Mouse (Mus musculus): ENCODE measurements around the gene Ago3. TPM values are rescaled to one million over a fixed set of nuclear protein-coding genes. Genes with fewer than 3 reads are reported as not detected.

Gene Ago3
- 10 to 100 TPM in 1 of 2 experiments, 1 to 10 TPM in 1; 6.1 to 12.7 TPM for total RNA-seq (2023)

DNA sequence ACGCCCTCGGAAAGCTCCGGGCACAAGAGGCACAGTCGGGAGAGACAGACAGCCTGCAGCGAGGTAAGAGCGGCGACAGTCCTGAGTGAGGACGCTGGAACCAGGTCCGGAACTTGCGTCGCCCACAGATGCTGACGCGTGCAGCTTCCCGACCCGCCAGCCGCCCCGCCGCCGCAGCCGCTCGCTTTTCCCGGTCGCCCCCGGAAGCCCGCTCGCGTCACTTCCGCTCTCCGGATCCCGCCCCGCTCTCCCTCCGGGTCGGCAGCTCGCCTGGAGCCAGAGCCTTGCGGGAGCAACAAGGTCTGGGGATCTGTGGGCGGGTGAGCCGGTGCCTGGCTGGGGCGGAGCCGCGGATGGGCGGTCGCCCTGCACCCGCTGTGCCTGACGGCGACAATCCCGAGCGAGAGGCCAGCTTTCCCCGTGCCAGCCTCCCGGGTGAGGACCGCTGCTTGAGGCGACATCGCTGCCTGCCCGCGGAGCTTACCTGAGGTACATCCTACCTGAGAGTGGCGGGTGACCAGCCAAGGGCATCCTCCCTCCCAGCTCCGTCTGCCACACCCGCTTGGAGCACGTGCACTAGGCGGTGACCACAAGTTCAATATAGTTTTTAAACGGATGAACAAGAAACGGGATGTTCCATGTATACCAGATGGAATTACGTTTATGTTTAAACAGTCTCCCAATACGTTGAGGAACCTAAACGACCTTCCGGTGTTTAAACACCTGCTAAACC lies at the start of gene Ago3:
TSS of gene Ago3 (minus strand) at position 210 of the 733 bp plus-strand sequence.

DNA sequence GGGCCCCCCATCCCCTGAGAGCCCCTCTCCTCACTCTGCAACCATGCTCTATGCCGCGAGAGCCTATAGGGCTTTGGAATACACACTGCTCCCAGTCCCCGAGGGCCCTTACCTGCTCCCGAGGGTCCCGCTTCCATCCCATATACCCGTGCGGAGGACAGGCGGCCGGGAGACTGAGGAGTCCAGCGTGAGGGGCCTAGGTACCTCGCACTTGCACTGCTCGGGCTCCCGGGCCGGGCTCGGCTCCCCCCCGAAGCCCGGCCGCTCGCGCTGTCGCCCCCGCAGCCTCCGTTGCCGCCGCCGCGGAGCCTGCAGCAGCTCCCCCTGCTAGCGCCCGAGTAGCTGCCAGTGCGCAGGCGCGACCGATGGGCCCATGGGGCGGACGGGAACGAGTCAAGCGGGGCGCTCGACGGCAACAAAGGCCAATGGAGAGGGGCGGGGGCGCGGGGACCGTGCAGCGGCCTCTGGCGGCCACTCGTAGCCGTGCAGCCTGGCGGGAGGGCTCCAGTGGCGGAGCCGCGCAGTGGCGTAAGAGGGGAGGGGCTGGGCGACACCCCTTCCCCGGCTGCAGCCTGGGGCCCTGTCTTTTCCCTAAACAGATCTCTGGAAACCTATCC lies 39.0 kb upstream of the Ago3 start, which contains the start of gene Ago1:
TSS of gene Ago1 (minus strand) at position 299 of the 617 bp plus-strand sequence.

GRCm38 (mm10) chr4:126325281-126325861 lies 104.0 kb downstream of the Ago3 start, which contains the start of gene Tekt2:
Gene Tekt2, minus strand, starts transcription at chr4:126325688.

GRCm38 (mm10) chr4:126321111-126321853 lies 108.1 kb downstream of the Ago3 start, which contains the start of gene Adprhl2:
Gene Adprhl2, minus strand, starts transcription at chr4:126321703.

GRCm38 (mm10) chr4:126286492-126286891 lies 142.9 kb downstream of the Ago3 start, which contains the start of gene Col8a2:
Gene Col8a2, plus strand, starts transcription at chr4:126286793.

Other genes with a start within 250 kb of the Ago3 start
- 100 to 1,000 TPM; 223 to 234 TPM for gene Thrap3, start 226.8 kb downstream of the Ago3 start, total RNA-seq (2023)
- 100 to 1,000 TPM in 1 of 2 experiments, 10 to 100 TPM in 1; 93.0 to 105 TPM for gene Map7d1, start 173.2 kb downstream of the Ago3 start, total RNA-seq (2023)
- gene Trappc3, start 167.2 kb downstream of the Ago3 start, total RNA-seq (2023): 10 to 100 TPM; 31.3 to 33.9 TPM
- not detected for gene Col8a2, start 142.8 kb downstream of the Ago3 start, total RNA-seq (2023)
- gene Adprhl2, start 107.9 kb downstream of the Ago3 start, total RNA-seq (2023): 10 to 100 TPM; 12.8 to 14.2 TPM
- gene Tekt2, start 103.9 kb downstream of the Ago3 start, total RNA-seq (2023): not detected
- 10 to 100 TPM; 14.0 to 14.3 TPM for gene Ago1, start 39.0 kb upstream of the Ago3 start, total RNA-seq (2023)
- gene Ago4, start 103.9 kb upstream of the Ago3 start, total RNA-seq (2023): 10 to 100 TPM in 1 of 2 experiments, 1 to 10 TPM in 1; 9.7 to 11.6 TPM
- 10 to 100 TPM; 28.7 to 40.7 TPM for gene Clspn, start 127.4 kb upstream of the Ago3 start, total RNA-seq (2023)
- under 1 TPM; 0.42 to 0.68 TPM for gene 5730409E04Rik, start 180.3 kb upstream of the Ago3 start, total RNA-seq (2023)
- gene Psmb2, start 248.1 kb upstream of the Ago3 start, total RNA-seq (2023): 10 to 100 TPM; 77.1 to 83.3 TPM

Data from neutrophil, adult 83 days (primary cell).